Mouse (Mus musculus) heart, postnatal 0 days (tissue): ENCODE results near the gene Vgll4. TPM values are rescaled to one million over a fixed set of nuclear protein-coding genes. Genes with fewer than 3 reads are reported as not detected.
"Not testable (repeated sequence)": the region's sequence is repeated elsewhere in the genome, so short reads cannot be mapped to it uniquely, and the experiment has no call there.

ENCODE experiments used
- ATAC-seq: fragments of 200-750 bp; cut with Nextera tagmentation; 2 replicates; pipeline ENCODE4 v1.8.0; 2017; ENCODE audit warnings: low read depth, moderate number of reproducible peaks, moderate library complexity; ENCODE audit not compliant: insufficient read depth
- DNase-seq: peaks from one replicate; pipeline ENCODE4 v3.0.0-alpha.2; 2016; ENCODE audit warnings: low spot score
- H3K27ac ChIP-seq: fragments of 300-500 bp; sonication (generic); 2 replicates; pipeline ENCODE4 v1.5.1; 2014; ENCODE audit warnings: low read depth, mild to moderate bottlenecking
- H3K27me3 ChIP-seq: fragments of 300-500 bp; sonication (generic); 2 replicates; pipeline ENCODE4 v1.6.1; 2014; ENCODE audit warnings: low read length, mixed read lengths; ENCODE audit not compliant: control insufficient read depth, insufficient read depth
- H3K36me3 ChIP-seq: fragments of 300-500 bp; sonication (generic); replicated peaks from 2 replicates; pipeline ENCODE4 v1.6.1; 2014; ENCODE audit warnings: low read length, mixed read lengths; ENCODE audit not compliant: control insufficient read depth, insufficient read depth
- H3K4me1 ChIP-seq: fragments of 300-500 bp; sonication (generic); 2 replicates; pipeline ENCODE4 v1.6.1; 2014; ENCODE audit warnings: antibody characterized with exemption; ENCODE audit not compliant: control insufficient read depth, insufficient read depth
- H3K4me2 ChIP-seq: fragments of 300-500 bp; sonication (generic); 2 replicates; pipeline ENCODE4 v1.6.1; 2014; ENCODE audit warnings: low read depth, mild to moderate bottlenecking, low read length, moderate library complexity
- H3K4me3 ChIP-seq: fragments of 300-500 bp; sonication (generic); 2 replicates; pipeline ENCODE4 v1.5.1; 2014; ENCODE audit warnings: low read depth, low read length
- H3K9ac ChIP-seq: fragments of 300-500 bp; sonication (generic); replicated peaks from 2 replicates; pipeline ENCODE4 v1.6.1; 2014; ENCODE audit warnings: low read depth, low read length, mixed read lengths
- H3K9me3 ChIP-seq: fragments of 300-500 bp; sonication (generic); replicated peaks from 2 replicates; pipeline ENCODE4 v1.6.1; 2016; ENCODE audit warnings: low read length; ENCODE audit not compliant: control insufficient read depth
- CTCF ChIP-seq: IDR thresholded peaks from 2 replicates; pipeline ENCODE4 v1.5.1; 2016; ENCODE audit warnings: antibody characterized with exemption, control low read depth, low read depth
- EP300 ChIP-seq: IDR thresholded peaks from 2 replicates; pipeline ENCODE4 v1.6.1; 2016; ENCODE audit warnings: antibody characterized with exemption, low read depth
- WGBS: fragments of 180-500 bp; shearing (Covaris S2); extraction: QIAGEN DNeasy Blood & Tissue Kit; methylation state at CpG from one replicate; pipeline ENCODE4 v1.1.7; 2014; 5-methylcytosine and 5-hydroxymethylcytosine counted together
- polyA plus RNA-seq: library from polyadenylated mRNA; unstranded; fragments of >200 nt; fragmentation: Nextera tagmentation; extraction: Ambion mirVana; gene quantifications from 2 replicates; pipeline ENCODE4 v1.2.1, GENCODE M21; 2015
- total RNA-seq: library from RNA; depleted of rRNA; stranded (reverse); fragments of >200 nt; gene quantifications from 2 replicates; pipeline ENCODE4 v1.2.3, GENCODE M21; 2014; ENCODE audit warnings: low replicate concordance

The Vgll4 gene
- total and polyA plus RNA-seq, 2 experiments from 2014 or later: 38.8 to 52.2 TPM

DNA sequence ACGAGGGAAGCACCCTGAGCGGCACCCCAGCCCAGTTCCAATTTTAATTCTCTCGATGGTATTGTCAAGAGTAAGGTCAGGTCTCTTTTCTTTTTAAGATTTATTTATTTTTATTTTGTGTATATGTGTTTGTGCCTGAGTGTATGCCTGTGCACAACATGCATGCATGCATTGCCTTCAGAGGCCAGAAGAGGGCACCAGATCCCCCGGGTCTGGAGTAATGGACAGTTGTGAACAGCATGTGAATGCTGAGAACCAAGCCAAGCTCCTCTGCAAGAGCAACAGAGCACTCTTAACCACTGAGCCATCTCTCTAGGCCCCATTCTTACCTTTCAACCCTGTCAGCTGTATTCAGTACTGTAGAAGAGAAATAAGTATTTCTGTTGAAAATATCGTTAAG lies 42.4 kb downstream of the Vgll4 start:
- DNase-seq: no peak
- Histone ChIP-seq H3K36me3 (no peaks in the 10 kb centered on the region), H3K27ac (no peak overlapping the region), H3K4me1 (peaks cover 8% of the 10 kb centered on the region; the same call in 1 of the 2 replicates), H3K4me2 (no peak overlapping the region), H3K9me3 (peaks cover 7% of the 10 kb centered on the region; the same call in 1 of the 2 replicates), H3K9ac (no peak overlapping the region), H3K4me3 (no peak overlapping the region), H3K27me3 (no peaks in the 10 kb centered on the region)
- no peak for TF ChIP-seq EP300
- no peak for TF ChIP-seq CTCF
- ATAC-seq: no peak
- 88% methylated on average over 5 of the region's 5 CpGs for WGBS

GRCm38 (mm10) chr6:114926369-114927157 lies 43.2 kb downstream of the Vgll4 start:
- ATAC-seq (no peak), DNase-seq (peak; percentile 52)
- TF ChIP-seq CTCF (peak; percentile 58), EP300 (no peak)
- Histone ChIP-seq H3K9me3 (peaks cover 7% of the 10 kb centered on the region; the same call in 1 of the 2 replicates), H3K36me3 (no peaks in the 10 kb centered on the region), H3K4me1 (peaks cover 8% of the 10 kb centered on the region; the same call in 1 of the 2 replicates), H3K27me3 (no peaks in the 10 kb centered on the region), H3K27ac (no peak overlapping the region), H3K9ac (no peak overlapping the region), H3K4me2 (no peak overlapping the region), H3K4me3 (no peak overlapping the region)
- WGBS: 28% methylated on average over 6 of the region's 6 CpGs

DNA sequence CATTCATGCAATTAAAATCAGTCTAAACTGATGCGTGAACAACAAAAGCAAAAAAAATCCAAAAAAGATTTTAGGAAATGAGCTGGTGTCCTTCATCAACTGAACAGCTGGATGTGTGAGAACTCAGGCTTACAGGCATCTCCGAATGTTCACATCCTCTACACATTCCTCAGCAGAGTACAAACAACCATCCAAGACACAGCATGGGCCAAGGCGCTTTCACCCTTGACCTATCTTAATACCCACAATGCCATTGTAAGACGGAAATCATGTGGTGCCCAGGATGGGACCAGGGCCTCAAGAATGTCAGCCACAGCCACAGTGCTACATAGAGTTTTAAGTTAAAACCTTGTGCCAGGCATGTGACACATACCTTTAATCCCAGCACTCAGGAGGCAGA lies 44.6 kb downstream of the Vgll4 start:
- Histone ChIP-seq H3K4me1 (no peaks in the 10 kb centered on the region), H3K9ac (no peak overlapping the region), H3K4me3 (no peak overlapping the region), H3K4me2 (no peak overlapping the region), H3K9me3 (peaks cover 7% of the 10 kb centered on the region; the same call in 1 of the 2 replicates), H3K27ac (no peak overlapping the region), H3K36me3 (no peaks in the 10 kb centered on the region), H3K27me3 (no peaks in the 10 kb centered on the region)
- ATAC-seq: no peak
- TF ChIP-seq EP300 (no peak), CTCF (no peak)
- WGBS: 88% methylated on average over 4 of the region's 4 CpGs
- no peak for DNase-seq

DNA sequence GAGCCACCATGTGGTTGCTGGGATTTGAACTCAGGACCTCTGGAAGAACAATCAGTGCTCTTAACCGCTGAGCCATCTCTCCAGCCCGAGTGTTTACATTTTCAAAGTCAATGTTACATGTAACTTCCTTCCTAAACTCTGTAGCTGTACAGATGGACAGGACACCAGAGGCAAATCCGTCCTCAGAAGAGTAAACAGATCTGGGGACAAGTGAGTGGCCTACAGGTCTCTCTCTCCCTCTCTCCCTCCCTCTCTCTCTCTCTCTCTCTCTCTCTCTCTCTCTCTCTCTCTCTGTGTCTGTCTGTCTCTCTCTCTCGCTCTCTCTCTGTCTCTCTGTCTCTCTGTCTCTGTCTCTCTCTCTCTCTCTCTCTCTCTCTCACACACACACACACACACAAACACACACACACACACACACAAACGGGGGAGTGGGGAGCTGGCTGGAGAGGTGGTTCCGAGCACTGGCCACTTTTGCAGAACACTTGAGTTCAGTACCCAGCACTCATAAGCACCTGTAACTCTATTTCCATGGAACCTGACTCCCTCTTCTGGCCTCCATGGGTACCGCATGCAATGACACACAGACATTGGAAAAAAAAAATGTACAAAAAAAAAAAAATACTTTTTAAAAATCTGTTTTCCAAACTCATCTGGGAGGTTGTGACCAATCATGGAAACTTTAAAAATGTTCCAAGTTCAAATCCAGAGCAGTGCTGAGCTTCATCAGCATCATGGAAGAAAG lies 47.3 kb downstream of the Vgll4 start:
- not testable (repeated sequence) for H3K27me3 ChIP-seq, H3K9me3 ChIP-seq, ATAC-seq, H3K9ac ChIP-seq, H3K27ac ChIP-seq, H3K4me3 ChIP-seq, H3K36me3 ChIP-seq, H3K4me2 ChIP-seq, DNase-seq
- peak; percentile 45 for TF ChIP-seq CTCF
- peaks cover 22% of the 10 kb centered on the region for H3K4me1 ChIP-seq
- WGBS: 80% methylated on average over 7 of the region's 7 CpGs

DNA sequence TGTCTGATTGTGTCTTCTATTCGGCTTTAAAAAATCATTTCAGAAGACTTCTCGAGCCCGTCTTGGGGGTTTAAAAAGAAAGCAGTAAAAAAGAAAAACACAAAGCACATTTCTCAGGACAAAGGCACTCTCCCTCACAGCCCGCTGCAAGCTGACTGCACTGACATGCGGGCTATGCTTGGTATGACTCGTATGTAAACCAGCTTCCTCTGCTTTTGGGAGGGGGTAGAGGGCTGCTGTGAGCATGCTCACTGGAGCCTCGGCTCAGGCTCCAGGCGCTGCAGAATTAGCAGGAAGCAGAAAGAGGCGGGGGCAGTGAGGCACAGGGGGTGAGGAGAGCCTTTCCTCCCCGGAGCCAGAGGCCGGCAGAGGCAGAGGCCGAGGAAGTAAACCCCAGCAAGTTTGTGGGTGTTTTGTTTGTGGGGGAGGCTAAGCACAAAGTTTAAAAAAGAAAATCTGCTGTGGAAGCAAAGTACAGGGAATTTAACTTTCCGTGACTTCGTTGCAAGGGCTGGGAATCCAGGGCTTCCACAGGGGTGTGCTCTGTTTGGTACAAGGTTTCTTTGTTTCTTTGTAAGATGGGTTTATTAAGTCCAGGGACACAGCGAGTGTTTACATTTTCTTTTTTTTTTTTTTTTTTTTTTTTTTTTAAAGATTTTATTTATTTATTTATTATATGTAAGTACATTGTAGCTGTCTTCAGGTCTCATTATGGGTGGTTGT lies 48.0 kb downstream of the Vgll4 start:
- 4% methylated on average over 15 of the region's 15 CpGs for WGBS
- H3K9me3 ChIP-seq: 0 out of 2 replicates have a peak, but pooled peaks cover under 1% of the 10 kb centered on the region
- peak overlapping the region; percentile 89 for H3K4me3 ChIP-seq
- ATAC-seq: peak; percentile 96
- H3K4me1 ChIP-seq: peaks cover 29% of the 10 kb centered on the region
- no peak for TF ChIP-seq CTCF
- TF ChIP-seq EP300: 0 out of 2 replicates have a peak, but pooled peaks have one; percentile 54
- peak; percentile 97 for DNase-seq
- H3K4me2 ChIP-seq: peak overlapping the region; percentile 78
- peak overlapping the region; percentile 79 for H3K9ac ChIP-seq
- no peaks in the 10 kb centered on the region for H3K27me3 ChIP-seq
- peak overlapping the region; percentile 93 for H3K27ac ChIP-seq
- H3K36me3 ChIP-seq: no peaks in the 10 kb centered on the region
